Mouse (Mus musculus) testis, adult 10 weeks (tissue): ENCODE measurements around the gene Tbce. TPM values are rescaled to one million over a fixed set of nuclear protein-coding genes. Genes with fewer than 3 reads are reported as not detected.

Source experiments
- polyA plus RNA-seq: library from polyadenylated mRNA; stranded (reverse); fragments of 350-450 nt; fragmentation: Illumina TruSeq; extraction: RNeasy Lipid Tissue Mini Kit (QIAGEN cat#74804); gene quantifications from one replicate; pipeline ENCODE4 v1.2.3, GENCODE M21; 2014; ENCODE audit warnings: low read depth, low replicate concordance

Gene Tbce
- 81.6 TPM for polyA plus RNA-seq

GRCm38 (mm10) chr13:14039292-14039965 lies at the start of gene Tbce:
Gene Tbce, minus strand, starts transcription at chr13:14039638.

GRCm38 (mm10) chr13:14063013-14063941 lies 23.8 kb upstream of the Tbce start, which contains the start of the genes Arid4b and Ggps1:
Gene Arid4b, plus strand, starts transcription at chr13:14063232.
Gene Ggps1, minus strand, starts transcription at chr13:14063488.

DNA sequence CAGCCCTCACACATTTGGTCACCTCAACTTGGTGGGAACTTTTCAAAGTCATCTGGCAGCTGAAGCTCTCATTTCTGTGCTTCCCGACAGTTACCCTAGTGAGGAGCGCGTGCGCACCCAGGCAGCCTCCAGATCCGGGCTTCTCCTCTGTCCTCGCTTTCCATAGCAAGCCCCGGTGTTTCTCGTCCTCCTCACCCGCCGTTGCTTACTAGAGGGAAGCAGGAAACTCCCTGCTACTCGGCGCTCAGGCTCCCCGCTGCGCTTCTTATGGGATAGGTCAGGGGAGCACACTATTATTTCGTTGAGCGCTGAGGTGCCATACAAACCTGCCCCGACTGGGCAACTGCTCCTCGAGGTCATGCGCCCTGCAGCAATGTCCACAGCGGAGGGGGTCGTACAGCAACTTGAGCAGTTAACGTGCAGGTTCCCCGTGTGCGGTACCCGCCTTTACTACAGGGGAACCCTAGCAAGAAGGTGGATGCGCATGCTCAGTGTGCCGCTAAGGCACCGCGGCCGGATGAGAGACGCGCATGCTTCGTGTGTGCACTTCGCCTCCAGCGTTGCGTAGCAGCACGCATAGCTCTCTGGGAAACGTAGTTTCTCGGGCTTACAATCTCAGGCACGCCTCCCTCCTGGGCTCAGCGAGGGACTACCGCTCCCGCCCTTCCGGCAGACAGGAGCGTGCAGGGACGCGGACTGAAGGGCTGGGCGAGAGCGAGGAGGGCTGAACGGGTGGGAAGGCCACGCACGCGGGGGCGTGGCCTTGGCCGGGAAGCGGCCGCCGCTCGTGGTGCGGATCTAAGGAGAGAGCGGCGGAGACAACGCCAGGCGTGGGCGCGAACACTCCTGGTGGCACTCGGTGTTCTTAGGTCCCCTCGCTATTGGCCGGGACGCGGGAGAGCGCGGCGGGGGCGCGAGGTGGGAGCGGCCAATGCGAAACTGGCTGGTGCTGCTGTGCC lies 85.3 kb downstream of the Tbce start, which contains the start of gene B3galnt2:
Gene B3galnt2, plus strand, starts transcription at position 596 of the 959 bp plus-strand sequence.

Other genes with a start within 250 kb of the Tbce start
- gene B3galnt2, start 85.2 kb downstream of the Tbce start, polyA plus RNA-seq: 27.1 TPM
- 65.4 TPM for gene Arid4b, start 23.6 kb upstream of the Tbce start, polyA plus RNA-seq
- gene Ggps1, start 23.9 kb upstream of the Tbce start, polyA plus RNA-seq: 38.1 TPM